Mouse (Mus musculus) stomach, postnatal 0 days (tissue): ENCODE data around the gene Sdk2. TPM values are rescaled to one million over a fixed set of nuclear protein-coding genes. Genes with fewer than 3 reads are reported as not detected.

ENCODE experiments used
- ATAC-seq: fragments of 200-750 bp; cut with Nextera tagmentation; 2 replicates; pipeline ENCODE4 v1.8.0; 2017; ENCODE audit not compliant: low FRiP score, low TSS enrichment
- DNase-seq: peaks from one replicate; pipeline ENCODE4 v3.0.0-alpha.2; 2016; ENCODE audit warnings: low spot score
- H3K27ac ChIP-seq: fragments of 300-500 bp; sonication (generic); replicated peaks from 2 replicates; pipeline ENCODE4 v1.5.1; 2014; ENCODE audit warnings: mild to moderate bottlenecking, control low read depth
- H3K27me3 ChIP-seq: fragments of 300-500 bp; sonication (generic); 2 replicates; pipeline ENCODE4 v1.6.1; 2014; ENCODE audit warnings: low read length; ENCODE audit not compliant: control insufficient read depth, insufficient read depth
- H3K36me3 ChIP-seq: fragments of 300-500 bp; sonication (generic); 2 replicates; pipeline ENCODE4 v1.6.1; 2014; ENCODE audit warnings: low read length, mixed read lengths; ENCODE audit not compliant: control insufficient read depth, insufficient read depth
- H3K4me1 ChIP-seq: fragments of 300-500 bp; sonication (generic); replicated peaks from 2 replicates; pipeline ENCODE4 v1.6.1; 2014; ENCODE audit warnings: antibody characterized with exemption; ENCODE audit not compliant: control insufficient read depth, insufficient read depth
- H3K4me2 ChIP-seq: fragments of 300-500 bp; sonication (generic); replicated peaks from 2 replicates; pipeline ENCODE4 v1.6.1; 2014; ENCODE audit warnings: low read depth, mild to moderate bottlenecking, control low read depth, moderate library complexity
- H3K4me3 ChIP-seq: fragments of 300-500 bp; sonication (generic); 2 replicates; pipeline ENCODE4 v1.5.1; 2014; ENCODE audit warnings: low read depth, low read length, control low read depth
- H3K9ac ChIP-seq: fragments of 300-500 bp; sonication (generic); 2 replicates; pipeline ENCODE4 v1.6.1; 2014; ENCODE audit warnings: mild to moderate bottlenecking, low read length, control low read depth, mixed read lengths
- H3K9me3 ChIP-seq: fragments of 300-500 bp; sonication (generic); 2 replicates; pipeline ENCODE4 v1.6.1; 2016; ENCODE audit warnings: low read length; ENCODE audit not compliant: control insufficient read depth
- CTCF ChIP-seq: IDR thresholded peaks from 2 replicates; pipeline ENCODE4 v1.5.1; 2016; ENCODE audit warnings: antibody characterized with exemption, low read depth, mild to moderate bottlenecking, moderate library complexity
- EP300 ChIP-seq: optimal IDR thresholded peaks from 2 replicates; pipeline ENCODE3; 2016; ENCODE audit warnings: antibody characterized with exemption
- WGBS: fragments of 180-500 bp; shearing (Covaris S2); extraction: QIAGEN DNeasy Blood & Tissue Kit; methylation state at CpG from one replicate; pipeline ENCODE4 v1.1.7; 2014; 5-methylcytosine and 5-hydroxymethylcytosine counted together
- polyA plus RNA-seq: library from polyadenylated mRNA; unstranded; fragments of >200 nt; fragmentation: Nextera tagmentation; extraction: Ambion mirVana; gene quantifications from 2 replicates; pipeline ENCODE4 v1.2.1, GENCODE M21; 2015

The Sdk2 gene
- polyA plus RNA-seq, 1 experiment from 2014 or later, result 0.45 TPM

GRCm38 (mm10) chr11:113767285-113767684, 299.6 kb downstream of the Sdk2 start:
- Histone ChIP-seq H3K4me2 (no peak overlapping the region), H3K27ac (peak overlapping the region; percentile 49; the same call in 1 of the 2 replicates), H3K4me1 (peaks cover 13% of the 10 kb centered on the region), H3K27me3 (no peaks in the 10 kb centered on the region), H3K9me3 (no peaks in the 10 kb centered on the region), H3K36me3 (no peaks in the 10 kb centered on the region), H3K9ac (no peak overlapping the region), H3K4me3 (no peak overlapping the region)
- TF ChIP-seq CTCF, result no peak
- no peak for TF ChIP-seq EP300
- WGBS, result 52% methylated on average over 8 of the region's 8 CpGs
- DNase-seq (no peak), ATAC-seq (no peak)

GRCm38 (mm10) chr11:113766284-113766985, 300.4 kb downstream of the Sdk2 start:
- Histone ChIP-seq H3K9ac (no peak overlapping the region), H3K4me2 (no peak overlapping the region), H3K9me3 (no peaks in the 10 kb centered on the region), H3K4me1 (peaks cover 13% of the 10 kb centered on the region), H3K27ac (peak overlapping the region; percentile 5), H3K4me3 (no peak overlapping the region), H3K36me3 (no peaks in the 10 kb centered on the region), H3K27me3 (no peaks in the 10 kb centered on the region)
- ATAC-seq (peak; percentile 53; the same call in 1 of the 2 replicates), DNase-seq (no peak)
- TF ChIP-seq CTCF (no peak), EP300 (no peak)
- WGBS, result 23% methylated on average over 10 of the region's 10 CpGs

- no peak overlapping the region for H3K4me3 ChIP-seq
- 73% methylated on average over 6 of the region's 6 CpGs for WGBS
- no peak for TF ChIP-seq EP300
- TF ChIP-seq CTCF, result no peak
- H3K27me3 ChIP-seq, result no peaks in the 10 kb centered on the region
- H3K4me2 ChIP-seq, result no peak overlapping the region
- ATAC-seq, result no peak
- DNase-seq, result no peak
- H3K27ac ChIP-seq, result no peak overlapping the region
- no peaks in the 10 kb centered on the region for H3K9me3 ChIP-seq
- H3K4me1 ChIP-seq, result peaks cover 13% of the 10 kb centered on the region
- H3K36me3 ChIP-seq, result no peaks in the 10 kb centered on the region
- H3K9ac ChIP-seq, result no peak overlapping the region
These were observed 302.6 kb downstream of the Sdk2 start for GRCm38 (mm10) chr11:113764132-113764849.

- Histone ChIP-seq H3K9ac (no peak overlapping the region), H3K4me2 (0 out of 2 replicates have a peak overlapping the region, but pooled peaks have one; percentile 23), H3K27me3 (no peaks in the 10 kb centered on the region), H3K4me3 (no peak overlapping the region), H3K27ac (no peak overlapping the region), H3K36me3 (no peaks in the 10 kb centered on the region), H3K9me3 (no peaks in the 10 kb centered on the region), H3K4me1 (peaks cover 13% of the 10 kb centered on the region)
- ATAC-seq (peak; percentile 11; the same call in 1 of the 2 replicates), DNase-seq (no peak)
- no peak for TF ChIP-seq EP300
- TF ChIP-seq CTCF, result no peak
- 18% methylated on average over 5 of the region's 5 CpGs for WGBS
These were observed 303.4 kb downstream of the Sdk2 start for GRCm38 (mm10) chr11:113763449-113763848.

GRCm38 (mm10) chr11:113762136-113762797, 304.6 kb downstream of the Sdk2 start:
- no peak for DNase-seq
- no peak for ATAC-seq

More at GRCm38 (mm10) chr11:113762136-113762797, 304.6 kb downstream of the Sdk2 start:
- H3K9ac ChIP-seq, result no peak overlapping the region
- no peak overlapping the region for H3K4me2 ChIP-seq
- H3K36me3 ChIP-seq, result no peaks in the 10 kb centered on the region
- H3K4me1 ChIP-seq, result peaks cover 10% of the 10 kb centered on the region
- H3K27me3 ChIP-seq, result no peaks in the 10 kb centered on the region
- no peak overlapping the region for H3K4me3 ChIP-seq
- H3K27ac ChIP-seq, result no peak overlapping the region
- H3K9me3 ChIP-seq, result no peaks in the 10 kb centered on the region
- 77% methylated on average over 8 of the region's 8 CpGs for WGBS
- no peak for TF ChIP-seq CTCF
- TF ChIP-seq EP300, result no peak
